Mouse (Mus musculus) embryonic fibroblast, embryonic 13.5 days (primary cell): ENCODE measurements around the gene Zfp90.

ENCODE experiments used
- CTCF ChIP-seq: IDR thresholded peaks from 2 replicates; pipeline ENCODE4 v1.5.1; 2011; ENCODE audit warnings: mild to moderate bottlenecking, control low read depth, low read length, moderate library complexity, borderline replicate concordance; ENCODE audit not compliant: insufficient read depth
- POLR2A ChIP-seq: IDR thresholded peaks from 2 replicates; pipeline ENCODE4 v1.6.1; 2011; ENCODE audit warnings: low read depth, mild to moderate bottlenecking, control low read depth, low read length, moderate library complexity

- TF ChIP-seq CTCF (no peak), POLR2A (no peak)
These were observed 15.4 kb upstream of the Zfp90 start for GRCm38 (mm10) chr8:106399694-106400093.
